Mouse (Mus musculus) hindbrain, postnatal 0 days (tissue): ENCODE results near the gene E130114P18Rik. TPM values are rescaled to one million over a fixed set of nuclear protein-coding genes. Genes with fewer than 3 reads are reported as not detected.

ENCODE experiments used
- ATAC-seq: fragments of 200-750 bp; cut with Nextera tagmentation; 2 replicates; pipeline ENCODE4 v1.8.0; 2017; ENCODE audit warnings: mild to moderate bottlenecking, moderate TSS enrichment, moderate library complexity
- DNase-seq: peaks from one replicate; pipeline ENCODE4 v3.0.0-alpha.2; 2015; ENCODE audit warnings: low spot score
- H3K27ac ChIP-seq: fragments of 300-500 bp; sonication (generic); 2 replicates; pipeline ENCODE4 v1.5.1; 2014; ENCODE audit warnings: mild to moderate bottlenecking
- H3K27me3 ChIP-seq: fragments of 300-500 bp; sonication (generic); 2 replicates; pipeline ENCODE4 v1.6.1; 2014; ENCODE audit warnings: low read length, mixed read lengths; ENCODE audit not compliant: insufficient read depth
- H3K36me3 ChIP-seq: fragments of 300-500 bp; sonication (generic); 2 replicates; pipeline ENCODE4 v1.6.1; 2014; ENCODE audit warnings: low read length, mixed read lengths; ENCODE audit not compliant: insufficient read depth
- H3K4me1 ChIP-seq: fragments of 300-500 bp; sonication (generic); 2 replicates; pipeline ENCODE4 v1.6.1; 2014; ENCODE audit warnings: antibody characterized with exemption, low read length, mixed read lengths; ENCODE audit not compliant: insufficient read depth
- H3K4me2 ChIP-seq: fragments of 300-500 bp; sonication (generic); 2 replicates; pipeline ENCODE4 v1.6.1; 2014; ENCODE audit warnings: low read depth, mild to moderate bottlenecking, low read length, moderate library complexity, mixed read lengths
- H3K4me3 ChIP-seq: fragments of 300-500 bp; sonication (generic); 2 replicates; pipeline ENCODE4 v1.5.1; 2014; ENCODE audit warnings: low read length
- H3K9ac ChIP-seq: fragments of 300-500 bp; sonication (generic); replicated peaks from 2 replicates; pipeline ENCODE4 v1.6.1; 2014; ENCODE audit warnings: mild to moderate bottlenecking, low read length, moderate library complexity, mixed read lengths
- H3K9me3 ChIP-seq: fragments of 300-500 bp; sonication (generic); 2 replicates; pipeline ENCODE4 v1.6.1; 2016; ENCODE audit warnings: low read length, mixed read lengths
- CTCF ChIP-seq: IDR thresholded peaks from 2 replicates; pipeline ENCODE4 v1.5.1; 2016; ENCODE audit warnings: antibody characterized with exemption, control low read depth, low read depth
- WGBS: fragments of 180-500 bp; shearing (Covaris S2); extraction: QIAGEN DNeasy Blood & Tissue Kit; methylation state at CpG from one replicate; pipeline ENCODE4 v1.1.7; 2014; 5-methylcytosine and 5-hydroxymethylcytosine counted together
- polyA plus RNA-seq: library from polyadenylated mRNA; unstranded; fragments of >200 nt; fragmentation: Nextera tagmentation; extraction: Ambion mirVana; gene quantifications from 2 replicates; pipeline ENCODE4 v1.2.1, GENCODE M21; 2015
- total RNA-seq: library from RNA; depleted of rRNA; stranded (reverse); fragments of >200 nt; gene quantifications from 2 replicates; pipeline ENCODE4 v1.2.3, GENCODE M21; 2014

The E130114P18Rik gene
- total and polyA plus RNA-seq, 2 experiments from 2014 or later, result 22.3 to 31.6 TPM

GRCm38 (mm10) chr4:97813996-97814395 is 36.1 kb upstream of the E130114P18Rik start:
- 57% methylated on average over 4 of the region's 4 CpGs for WGBS
- ATAC-seq, result no peak
- no peaks in the 10 kb centered on the region for H3K9me3 ChIP-seq

GRCm38 (mm10) chr4:97813035-97813434 is 35.2 kb upstream of the E130114P18Rik start:
- ATAC-seq, result no peak
- no peak overlapping the region for H3K9ac ChIP-seq
- H3K4me3 ChIP-seq, result no peak overlapping the region
- no peak for DNase-seq
- no peaks in the 10 kb centered on the region for H3K27me3 ChIP-seq
- TF ChIP-seq CTCF, result no peak
- H3K9me3 ChIP-seq, result no peaks in the 10 kb centered on the region
- no peak overlapping the region for H3K4me2 ChIP-seq
- no peaks in the 10 kb centered on the region for H3K4me1 ChIP-seq
- no peaks in the 10 kb centered on the region for H3K36me3 ChIP-seq
- 79% methylated on average over 5 of the region's 5 CpGs for WGBS
- H3K27ac ChIP-seq, result no peak overlapping the region

More at GRCm38 (mm10) chr4:97813996-97814395, 36.1 kb upstream of the E130114P18Rik start:
- Histone ChIP-seq H3K4me3 (no peak overlapping the region), H3K9ac (no peak overlapping the region), H3K27ac (no peak overlapping the region), H3K4me2 (no peak overlapping the region), H3K36me3 (no peaks in the 10 kb centered on the region), H3K27me3 (no peaks in the 10 kb centered on the region), H3K4me1 (no peaks in the 10 kb centered on the region)
- no peak for TF ChIP-seq CTCF
- no peak for DNase-seq

- Histone ChIP-seq H3K9ac (no peak overlapping the region), H3K27ac (no peak overlapping the region), H3K4me3 (no peak overlapping the region), H3K4me2 (no peak overlapping the region), H3K4me1 (no peaks in the 10 kb centered on the region), H3K9me3 (no peaks in the 10 kb centered on the region), H3K36me3 (no peaks in the 10 kb centered on the region), H3K27me3 (no peaks in the 10 kb centered on the region)
- DNase-seq, result no peak
- ATAC-seq, result no peak
- 74% methylated on average over 7 of the region's 7 CpGs for WGBS
- no peak for TF ChIP-seq CTCF
These were observed 32.6 kb upstream of the E130114P18Rik start for GRCm38 (mm10) chr4:97810348-97810939.

GRCm38 (mm10) chr4:97809582-97810295 is 31.9 kb upstream of the E130114P18Rik start:
- ATAC-seq (no peak), DNase-seq (no peak)
- no peak overlapping the region for H3K4me2 ChIP-seq
- no peak overlapping the region for H3K9ac ChIP-seq
- TF ChIP-seq CTCF, result no peak
- H3K4me3 ChIP-seq, result no peak overlapping the region
- H3K27ac ChIP-seq, result no peak overlapping the region
- H3K4me1 ChIP-seq, result no peaks in the 10 kb centered on the region
- H3K9me3 ChIP-seq, result no peaks in the 10 kb centered on the region
- H3K27me3 ChIP-seq, result no peaks in the 10 kb centered on the region
- H3K36me3 ChIP-seq, result no peaks in the 10 kb centered on the region
- 69% methylated on average over 4 of the region's 4 CpGs for WGBS

GRCm38 (mm10) chr4:97808885-97809284 is 31.0 kb upstream of the E130114P18Rik start:
- no peaks in the 10 kb centered on the region for H3K36me3 ChIP-seq
- TF ChIP-seq CTCF, result no peak
- 80% methylated on average over 3 of the region's 3 CpGs for WGBS
- no peak overlapping the region for H3K27ac ChIP-seq
- no peaks in the 10 kb centered on the region for H3K27me3 ChIP-seq
- H3K4me3 ChIP-seq, result no peak overlapping the region
- no peak overlapping the region for H3K9ac ChIP-seq
- DNase-seq (no peak), ATAC-seq (no peak)
- no peaks in the 10 kb centered on the region for H3K9me3 ChIP-seq
- H3K4me1 ChIP-seq, result no peaks in the 10 kb centered on the region
- no peak overlapping the region for H3K4me2 ChIP-seq

GRCm38 (mm10) chr4:97806924-97807323 is 29.0 kb upstream of the E130114P18Rik start:
- H3K4me1 ChIP-seq, result no peaks in the 10 kb centered on the region
- no peak overlapping the region for H3K4me3 ChIP-seq
- H3K27me3 ChIP-seq, result no peaks in the 10 kb centered on the region
- H3K9ac ChIP-seq, result no peak overlapping the region
- no peak overlapping the region for H3K4me2 ChIP-seq
- no peak for TF ChIP-seq CTCF
- H3K9me3 ChIP-seq, result no peaks in the 10 kb centered on the region
- no peak overlapping the region for H3K27ac ChIP-seq
- WGBS, result 82% methylated on average over 2 of the region's 2 CpGs
- no peaks in the 10 kb centered on the region for H3K36me3 ChIP-seq
- DNase-seq, result no peak
- no peak for ATAC-seq
